Mouse (Mus musculus) erythroblast, embryonic 14.5 days (primary cell): ENCODE results near the gene Ect2.

Source experiments
- GATA1 ChIP-seq: IDR thresholded peaks from 2 replicates; pipeline ENCODE4 v1.6.1; 2012; ENCODE audit warnings: low read length, inconsistent platforms, mixed read lengths
- TAL1 ChIP-seq: IDR thresholded peaks from 3 replicates; pipeline ENCODE4 v1.6.1; 2012; ENCODE audit warnings: low read length, inconsistent platforms, mixed read lengths

DNA sequence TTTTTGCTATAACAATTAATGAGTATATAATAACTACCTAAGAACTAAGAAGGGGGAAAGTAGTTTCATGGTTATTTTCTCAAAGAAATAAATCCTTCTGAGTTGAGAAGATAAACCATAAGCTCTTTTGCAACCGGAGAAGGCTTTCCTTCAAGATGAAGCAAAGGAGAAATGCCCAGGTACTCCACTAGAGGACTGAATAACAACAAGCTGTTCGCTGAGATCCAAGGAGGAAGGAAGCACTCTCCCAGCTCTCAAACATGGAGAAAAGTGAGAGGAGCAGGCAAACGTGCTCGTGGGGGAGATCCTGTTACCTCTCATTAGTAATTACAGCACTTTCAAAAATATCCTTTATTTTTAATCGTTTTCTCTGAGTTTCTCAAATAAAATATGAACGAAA lies 46.5 kb downstream of the Ect2 start:
- TF ChIP-seq GATA1 (no peak), TAL1 (no peak)
